Mouse (Mus musculus) limb, embryonic 13.5 days (tissue): Measurements from ENCODE around the gene Pygb. TPM values are rescaled to one million over a fixed set of nuclear protein-coding genes. Genes with fewer than 3 reads are reported as not detected.

Experiments used
- ATAC-seq: fragments of 200-750 bp; cut with Nextera tagmentation; 2 replicates; pipeline ENCODE4 v1.8.0; 2017; ENCODE audit warnings: low read depth, moderate number of reproducible peaks, moderate TSS enrichment; ENCODE audit not compliant: low FRiP score
- H3K27ac ChIP-seq: fragments of 300-500 bp; sonication (generic); 2 replicates; pipeline ENCODE4 v1.5.1; 2015; ENCODE audit warnings: inconsistent platforms, mild to moderate bottlenecking, moderate library complexity
- H3K27me3 ChIP-seq: fragments of 300-500 bp; sonication (generic); 2 replicates; pipeline ENCODE4 v1.6.1; 2015; ENCODE audit warnings: mild to moderate bottlenecking, inconsistent platforms
- H3K36me3 ChIP-seq: fragments of 300-500 bp; sonication (generic); 2 replicates; pipeline ENCODE4 v1.6.1; 2015; ENCODE audit warnings: inconsistent platforms, mild to moderate bottlenecking, moderate library complexity
- H3K4me1 ChIP-seq: fragments of 300-500 bp; sonication (generic); 2 replicates; pipeline ENCODE4 v1.6.1; 2015; ENCODE audit warnings: inconsistent platforms
- H3K4me2 ChIP-seq: fragments of 300-500 bp; sonication (generic); replicated peaks from 2 replicates; pipeline ENCODE4 v1.6.1; 2015; ENCODE audit warnings: inconsistent platforms, mild to moderate bottlenecking, moderate library complexity
- H3K4me3 ChIP-seq: fragments of 300-500 bp; sonication (generic); 2 replicates; pipeline ENCODE4 v1.5.1; 2015; ENCODE audit warnings: moderate library complexity, mild to moderate bottlenecking, inconsistent platforms
- H3K9ac ChIP-seq: fragments of 300-500 bp; sonication (generic); 2 replicates; pipeline ENCODE4 v1.6.1; 2015; ENCODE audit warnings: mild to moderate bottlenecking, inconsistent platforms
- H3K9me3 ChIP-seq: fragments of 300-500 bp; sonication (generic); 2 replicates; pipeline ENCODE4 v1.6.1; 2016; ENCODE audit warnings: inconsistent platforms
- WGBS: fragments of 180-500 bp; shearing (Covaris S2); methylation state at CpG from one replicate; pipeline ENCODE4 v1.1.7; 2015; 5-methylcytosine and 5-hydroxymethylcytosine counted together
- polyA plus RNA-seq: library from polyadenylated mRNA; unstranded; fragments of >200 nt; fragmentation: Nextera tagmentation; extraction: Ambion mirVana; gene quantifications from 2 replicates; pipeline ENCODE4 v1.2.1, GENCODE M21; 2015

The Pygb gene
- polyA plus RNA-seq, 1 experiment from 2014 or later = 107 TPM

- Histone ChIP-seq H3K36me3 (peaks cover 81% of the 10 kb centered on the region), H3K27me3 (no peaks in the 10 kb centered on the region), H3K4me1 (no peaks in the 10 kb centered on the region), H3K4me2 (no peak overlapping the region), H3K4me3 (no peak overlapping the region), H3K9me3 (no peaks in the 10 kb centered on the region), H3K27ac (no peak overlapping the region), H3K9ac (no peak overlapping the region)
- 96% methylated on average over 1 of the region's 1 CpGs for WGBS
- no peak for ATAC-seq
Observed at GRCm38 (mm10) chr2:150803035-150803434, 16.5 kb downstream of the Pygb start.

GRCm38 (mm10) chr2:150808381-150808780, 21.8 kb downstream of the Pygb start:
- ATAC-seq = no peak

GRCm38 (mm10) chr2:150808812-150809211, 22.3 kb downstream of the Pygb start:
- Histone ChIP-seq H3K27ac (no peak overlapping the region), H3K36me3 (peaks cover 96% of the 10 kb centered on the region), H3K9me3 (no peaks in the 10 kb centered on the region), H3K9ac (no peak overlapping the region), H3K4me2 (no peak overlapping the region), H3K4me3 (no peak overlapping the region), H3K27me3 (no peaks in the 10 kb centered on the region), H3K4me1 (no peaks in the 10 kb centered on the region)
- WGBS = 90% methylated on average over 6 of the region's 6 CpGs
- ATAC-seq = no peak

More at GRCm38 (mm10) chr2:150808381-150808780, 21.8 kb downstream of the Pygb start:
- H3K27me3 ChIP-seq = no peaks in the 10 kb centered on the region
- H3K36me3 ChIP-seq = peaks cover 95% of the 10 kb centered on the region
- WGBS = 87% methylated on average over 6 of the region's 6 CpGs
- H3K4me3 ChIP-seq = no peak overlapping the region
- no peak overlapping the region for H3K27ac ChIP-seq
- no peak overlapping the region for H3K4me2 ChIP-seq
- no peaks in the 10 kb centered on the region for H3K9me3 ChIP-seq
- no peaks in the 10 kb centered on the region for H3K4me1 ChIP-seq
- no peak overlapping the region for H3K9ac ChIP-seq

GRCm38 (mm10) chr2:150810603-150811002, 24.1 kb downstream of the Pygb start:
- H3K27ac ChIP-seq = no peak overlapping the region
- no peaks in the 10 kb centered on the region for H3K9me3 ChIP-seq
- no peaks in the 10 kb centered on the region for H3K27me3 ChIP-seq
- no peak overlapping the region for H3K4me3 ChIP-seq
- no peak overlapping the region for H3K4me2 ChIP-seq
- H3K9ac ChIP-seq = no peak overlapping the region
- H3K36me3 ChIP-seq = peaks cover 98% of the 10 kb centered on the region
- whole genome bisulfite sequencing = 79% methylated on average over 5 of the region's 5 CpGs
- no peak for ATAC-seq
- no peaks in the 10 kb centered on the region for H3K4me1 ChIP-seq

- H3K4me3 ChIP-seq = no peak overlapping the region
- no peak overlapping the region for H3K4me2 ChIP-seq
- no peaks in the 10 kb centered on the region for H3K27me3 ChIP-seq
- H3K9me3 ChIP-seq = no peaks in the 10 kb centered on the region
- peaks cover 100% of the 10 kb centered on the region for H3K36me3 ChIP-seq
- no peak overlapping the region for H3K9ac ChIP-seq
- no peak overlapping the region for H3K27ac ChIP-seq
- no peak for ATAC-seq
- WGBS = 94% methylated on average over 6 of the region's 6 CpGs
- no peaks in the 10 kb centered on the region for H3K4me1 ChIP-seq
Observed at GRCm38 (mm10) chr2:150812816-150813215, 26.3 kb downstream of the Pygb start.

GRCm38 (mm10) chr2:150816676-150817402, 30.3 kb downstream of the Pygb start:
- Histone ChIP-seq H3K27ac (no peak overlapping the region), H3K9me3 (no peaks in the 10 kb centered on the region), H3K4me2 (no peak overlapping the region), H3K27me3 (no peaks in the 10 kb centered on the region), H3K9ac (no peak overlapping the region), H3K4me1 (no peaks in the 10 kb centered on the region), H3K36me3 (peaks cover 94% of the 10 kb centered on the region), H3K4me3 (no peak overlapping the region)
- WGBS = 91% methylated on average over 18 of the region's 18 CpGs
- ATAC-seq = no peak

- H3K36me3 ChIP-seq = peaks cover 92% of the 10 kb centered on the region
- H3K27ac ChIP-seq = no peak overlapping the region
- no peaks in the 10 kb centered on the region for H3K27me3 ChIP-seq
- H3K9me3 ChIP-seq = no peaks in the 10 kb centered on the region
- H3K9ac ChIP-seq = no peak overlapping the region
- no peak overlapping the region for H3K4me3 ChIP-seq
- 85% methylated on average over 8 of the region's 8 CpGs for WGBS
- no peaks in the 10 kb centered on the region for H3K4me1 ChIP-seq
- no peak for ATAC-seq
- H3K4me2 ChIP-seq = no peak overlapping the region
Observed at GRCm38 (mm10) chr2:150818742-150819141, 32.2 kb downstream of the Pygb start.

- Histone ChIP-seq H3K4me2 (no peak overlapping the region), H3K9me3 (no peaks in the 10 kb centered on the region), H3K4me1 (no peaks in the 10 kb centered on the region), H3K4me3 (no peak overlapping the region), H3K36me3 (peaks cover 92% of the 10 kb centered on the region), H3K27ac (no peak overlapping the region), H3K27me3 (no peaks in the 10 kb centered on the region), H3K9ac (no peak overlapping the region)
- WGBS = 92% methylated on average over 8 of the region's 8 CpGs
- no peak for ATAC-seq
Observed at GRCm38 (mm10) chr2:150820720-150821119, 34.2 kb downstream of the Pygb start.

GRCm38 (mm10) chr2:150822987-150823386, 36.5 kb downstream of the Pygb start:
- no peak for ATAC-seq
- no peak overlapping the region for H3K27ac ChIP-seq
- peaks cover 92% of the 10 kb centered on the region for H3K36me3 ChIP-seq
- no peaks in the 10 kb centered on the region for H3K27me3 ChIP-seq
- 77% methylated on average over 8 of the region's 8 CpGs for WGBS
- no peak overlapping the region for H3K9ac ChIP-seq
- no peak overlapping the region for H3K4me3 ChIP-seq
- H3K4me2 ChIP-seq = no peak overlapping the region
- no peaks in the 10 kb centered on the region for H3K9me3 ChIP-seq
- H3K4me1 ChIP-seq = no peaks in the 10 kb centered on the region

- no peak for ATAC-seq
- Histone ChIP-seq H3K9ac (no peak overlapping the region), H3K4me2 (no peak overlapping the region), H3K27me3 (no peaks in the 10 kb centered on the region), H3K36me3 (peaks cover 96% of the 10 kb centered on the region), H3K4me3 (no peak overlapping the region), H3K9me3 (no peaks in the 10 kb centered on the region), H3K4me1 (no peaks in the 10 kb centered on the region), H3K27ac (no peak overlapping the region)
- WGBS = 91% methylated on average over 3 of the region's 3 CpGs
Observed at GRCm38 (mm10) chr2:150826426-150826825, 39.9 kb downstream of the Pygb start.

GRCm38 (mm10) chr2:150828164-150828563, 41.6 kb downstream of the Pygb start:
- Histone ChIP-seq H3K27ac (no peak overlapping the region), H3K27me3 (no peaks in the 10 kb centered on the region), H3K4me3 (no peak overlapping the region), H3K9me3 (no peaks in the 10 kb centered on the region), H3K9ac (no peak overlapping the region), H3K36me3 (peaks cover 98% of the 10 kb centered on the region), H3K4me1 (no peaks in the 10 kb centered on the region), H3K4me2 (no peak overlapping the region)
- WGBS = 89% methylated on average over 3 of the region's 3 CpGs
- ATAC-seq = no peak

GRCm38 (mm10) chr2:150828654-150829053, 42.1 kb downstream of the Pygb start:
- no peak for ATAC-seq
- Histone ChIP-seq H3K4me1 (no peaks in the 10 kb centered on the region), H3K4me3 (no peak overlapping the region), H3K4me2 (no peak overlapping the region), H3K27ac (no peak overlapping the region), H3K9me3 (no peaks in the 10 kb centered on the region), H3K27me3 (no peaks in the 10 kb centered on the region), H3K36me3 (peaks cover 98% of the 10 kb centered on the region), H3K9ac (no peak overlapping the region)
- 82% methylated on average over 4 of the region's 4 CpGs for WGBS

- Histone ChIP-seq H3K27me3 (no peaks in the 10 kb centered on the region), H3K27ac (no peak overlapping the region), H3K9ac (no peak overlapping the region), H3K4me3 (no peak overlapping the region), H3K4me2 (no peak overlapping the region), H3K4me1 (no peaks in the 10 kb centered on the region), H3K9me3 (no peaks in the 10 kb centered on the region), H3K36me3 (peaks cover 97% of the 10 kb centered on the region)
- WGBS = 85% methylated on average over 2 of the region's 2 CpGs
- ATAC-seq = no peak
Observed at GRCm38 (mm10) chr2:150830011-150830410, 43.5 kb downstream of the Pygb start.
